Mouse (Mus musculus) hematopoietic stem cell, adult 5-6 weeks (primary cell): ENCODE results near the gene Serbp1. TPM values are rescaled to one million over a fixed set of nuclear protein-coding genes. Genes with fewer than 3 reads are reported as not detected.
"Not testable (repeated sequence)": the region's sequence is repeated elsewhere in the genome, so short reads cannot be mapped to it uniquely, and the experiment has no call there.

Experiments used
- ATAC-seq, 2 experiments: fragments of 125-278 bp in 1 of 2; replicated peaks in 1 of 2; 2 replicates each; pipeline ENCODE4 v1.8.0; 2016 to 2017; ENCODE audit warnings: inconsistent platforms in 2 of 2, mild to moderate bottlenecking in 2 of 2, moderate number of reproducible peaks in 2 of 2, low read depth in 1 of 2, moderate TSS enrichment in 1 of 2; ENCODE audit not compliant: low FRiP score in 2 of 2, poor library complexity in 2 of 2, severe bottlenecking in 2 of 2, insufficient read depth in 1 of 2, low TSS enrichment in 1 of 2
- total RNA-seq: library from RNA; stranded (forward); fragments of 172-1452, 232-1000 nt; gene quantifications from 2 replicates; pipeline ENCODE4 v1.2.3, GENCODE M21; 2017

Gene Serbp1
- 1,887 and 2,311 TPM in 2 replicates for total RNA-seq

- no peak for ATAC-seq
Measured at GRCm38 (mm10) chr6:67237977-67238376, at the start of gene Serbp1. TSS of gene Serbp1 (plus strand) at chr6:67238176.

- ATAC-seq: no peak
Measured at GRCm38 (mm10) chr6:67193591-67193990, 44.4 kb upstream of the Serbp1 start.

GRCm38 (mm10) chr6:67194606-67195005 lies 43.4 kb upstream of the Serbp1 start:
- ATAC-seq: no peak

- ATAC-seq: no peak
Measured at GRCm38 (mm10) chr6:67195148-67195611, 42.8 kb upstream of the Serbp1 start.

- no peak for ATAC-seq
Measured at GRCm38 (mm10) chr6:67196821-67197220, 41.2 kb upstream of the Serbp1 start.

- ATAC-seq: no peak
Measured at GRCm38 (mm10) chr6:67198085-67198484, 39.9 kb upstream of the Serbp1 start.

- ATAC-seq: no peak
Measured at GRCm38 (mm10) chr6:67200715-67201322, 37.2 kb upstream of the Serbp1 start.

- ATAC-seq: no peak
Measured at GRCm38 (mm10) chr6:67205081-67206037, 32.6 kb upstream of the Serbp1 start.

GRCm38 (mm10) chr6:67212362-67212761 lies 25.6 kb upstream of the Serbp1 start:
- ATAC-seq: no peak

GRCm38 (mm10) chr6:67213429-67214098 lies 24.4 kb upstream of the Serbp1 start:
- peak; percentile 32 to 48; a peak in 1 of 4 replicates for ATAC-seq

GRCm38 (mm10) chr6:67217402-67217801 lies 20.6 kb upstream of the Serbp1 start:
- no peak for ATAC-seq

- no peak for ATAC-seq
Measured at GRCm38 (mm10) chr6:67217846-67218245, 20.1 kb upstream of the Serbp1 start.

- ATAC-seq: no peak
Measured at GRCm38 (mm10) chr6:67218566-67218965, 19.4 kb upstream of the Serbp1 start.

GRCm38 (mm10) chr6:67219931-67220330 lies 18.0 kb upstream of the Serbp1 start:
- ATAC-seq: not testable (repeated sequence)

- ATAC-seq: no peak
Measured at GRCm38 (mm10) chr6:67220731-67221130, 17.2 kb upstream of the Serbp1 start.

- ATAC-seq: no peak
Measured at GRCm38 (mm10) chr6:67223082-67223481, 14.9 kb upstream of the Serbp1 start.

GRCm38 (mm10) chr6:67223499-67223898 lies 14.5 kb upstream of the Serbp1 start:
- ATAC-seq: no peak

- ATAC-seq: no peak
Measured at GRCm38 (mm10) chr6:67226286-67226685, 11.7 kb upstream of the Serbp1 start.
